Mouse (Mus musculus) midbrain, embryonic 15.5 days (tissue): ENCODE data around the gene Plpp7. TPM values are rescaled to one million over a fixed set of nuclear protein-coding genes. Genes with fewer than 3 reads are reported as not detected.
A peak's percentile ranks its signal among the peaks of the same experiment; 100 is the strongest.

Experiments
- ATAC-seq: fragments of 200-750 bp; cut with Nextera tagmentation; replicated peaks from 2 replicates; pipeline ENCODE4 v1.8.0; 2017; ENCODE audit warnings: moderate TSS enrichment
- H3K27ac ChIP-seq: fragments of 300-500 bp; sonication (generic); 2 replicates; pipeline ENCODE4 v1.5.1; 2015; ENCODE audit warnings: mild to moderate bottlenecking, inconsistent platforms
- H3K27me3 ChIP-seq: fragments of 300-500 bp; sonication (generic); replicated peaks from 2 replicates; pipeline ENCODE4 v1.6.1; 2015; ENCODE audit warnings: inconsistent platforms
- H3K36me3 ChIP-seq: fragments of 300-500 bp; sonication (generic); replicated peaks from 2 replicates; pipeline ENCODE4 v1.6.1; 2015; ENCODE audit warnings: inconsistent platforms
- H3K4me1 ChIP-seq: fragments of 300-500 bp; sonication (generic); 2 replicates; pipeline ENCODE4 v1.6.1; 2015; ENCODE audit warnings: inconsistent platforms
- H3K4me2 ChIP-seq: fragments of 300-500 bp; sonication (generic); 2 replicates; pipeline ENCODE4 v1.6.1; 2015; ENCODE audit warnings: inconsistent platforms, mild to moderate bottlenecking, moderate library complexity
- H3K4me3 ChIP-seq: fragments of 300-500 bp; sonication (generic); 2 replicates; pipeline ENCODE4 v1.5.1; 2015; ENCODE audit warnings: mild to moderate bottlenecking, inconsistent platforms
- H3K9ac ChIP-seq: fragments of 300-500 bp; sonication (generic); 2 replicates; pipeline ENCODE4 v1.6.1; 2015; ENCODE audit warnings: mild to moderate bottlenecking, inconsistent platforms
- H3K9me3 ChIP-seq: fragments of 300-500 bp; sonication (generic); 2 replicates; pipeline ENCODE4 v1.6.1; 2016; ENCODE audit warnings: inconsistent platforms
- WGBS: fragments of 180-500 bp; shearing (Covaris S2); methylation state at CpG from one replicate; pipeline ENCODE4 v1.1.7; 2015; ENCODE audit warnings: mixed read lengths; 5-methylcytosine and 5-hydroxymethylcytosine counted together
- polyA plus RNA-seq: library from polyadenylated mRNA; unstranded; fragments of >200 nt; fragmentation: Nextera tagmentation; extraction: Ambion mirVana; gene quantifications from 2 replicates; pipeline ENCODE4 v1.2.1, GENCODE M21; 2015

Gene Plpp7
- polyA plus RNA-seq, result 25.7 and 26.7 TPM in 2 replicates

DNA sequence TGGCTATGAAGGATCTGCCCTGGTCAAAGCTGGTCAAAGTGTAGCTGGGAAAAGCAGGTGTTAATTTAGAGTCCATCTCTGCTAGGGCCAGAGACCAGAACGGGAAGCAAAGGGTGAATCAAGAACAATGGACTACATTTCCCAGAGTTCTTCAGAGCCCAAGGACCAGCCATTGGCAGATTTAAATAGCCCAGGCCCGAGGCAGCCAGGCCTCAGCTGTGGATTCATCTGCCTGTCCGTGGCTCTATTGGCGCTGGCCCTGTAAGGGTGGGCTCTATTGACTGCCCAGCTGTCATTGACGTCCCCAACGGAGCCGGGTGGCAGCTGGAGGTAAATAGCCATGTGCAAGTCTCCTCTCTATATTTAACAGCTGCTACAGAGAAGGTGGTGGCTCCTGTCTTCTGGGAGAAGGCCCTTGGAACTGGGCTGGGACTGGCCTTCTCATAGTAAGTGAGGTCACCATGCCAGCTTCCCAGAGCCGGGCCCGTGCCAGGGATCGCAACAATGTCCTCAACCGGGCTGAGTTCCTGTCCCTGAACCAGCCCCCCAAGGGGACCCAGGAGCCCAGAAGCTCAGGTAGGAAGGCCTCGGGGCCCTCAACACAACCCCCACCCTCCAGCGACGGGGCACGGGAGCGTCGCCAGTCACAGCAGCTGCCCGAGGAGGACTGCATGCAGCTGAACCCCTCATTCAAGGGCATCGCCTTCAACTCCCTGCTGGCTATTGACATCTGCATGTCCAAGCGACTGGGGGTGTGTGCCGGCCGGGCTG, at the start of gene Plpp7:
Plpp7 (plus strand) TSS at position 178 of the 771 bp plus-strand sequence.
- peak; percentile 95 for ATAC-seq
- Histone ChIP-seq H3K27me3 (no peaks in the 10 kb centered on the region), H3K9ac (peak within 1 kb of the TSS; percentile 70), H3K9me3 (no peaks in the 10 kb centered on the region), H3K4me1 (peaks cover 21% of the 10 kb centered on the region), H3K4me3 (peak within 1 kb of the TSS; percentile 56), H3K4me2 (peak within 1 kb of the TSS; percentile 87), H3K27ac (peak within 1 kb of the TSS; percentile 75), H3K36me3 (no peaks in the 10 kb centered on the region)
- 35% methylated on average over 22 of the region's 22 CpGs for WGBS

DNA sequence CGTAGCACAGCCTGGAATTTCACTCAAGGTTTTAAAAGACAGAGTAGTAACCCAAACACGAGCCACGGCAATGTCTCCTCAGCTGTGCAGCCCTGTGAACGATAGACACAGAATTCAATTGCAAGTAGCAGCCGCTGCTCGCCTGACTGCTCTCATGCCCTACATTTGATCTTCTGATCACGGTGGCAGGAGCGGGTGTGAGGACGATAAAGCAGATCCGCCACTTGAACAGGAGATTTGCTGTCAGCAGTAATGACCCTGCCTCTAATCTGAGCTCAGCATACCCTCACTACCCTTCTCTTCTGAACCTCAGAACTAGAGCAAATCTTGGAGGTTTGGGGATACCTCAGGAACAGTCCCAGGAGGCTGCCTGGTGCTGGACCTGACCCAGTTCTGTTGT, 49.3 kb upstream of the Plpp7 start:
- Histone ChIP-seq H3K4me2 (no peak overlapping the region), H3K9me3 (no peaks in the 10 kb centered on the region), H3K4me3 (no peak overlapping the region), H3K9ac (no peak overlapping the region), H3K4me1 (no peaks in the 10 kb centered on the region), H3K27ac (no peak overlapping the region), H3K36me3 (peaks cover 34% of the 10 kb centered on the region), H3K27me3 (no peaks in the 10 kb centered on the region)
- ATAC-seq, result no peak
- 88% methylated on average over 10 of the region's 10 CpGs for WGBS

GRCm38 (mm10) chr2:32047323-32047722, 48.0 kb upstream of the Plpp7 start:
- ATAC-seq, result no peak
- Histone ChIP-seq H3K9me3 (no peaks in the 10 kb centered on the region), H3K4me1 (no peaks in the 10 kb centered on the region), H3K27ac (no peak overlapping the region), H3K36me3 (peaks cover 41% of the 10 kb centered on the region), H3K9ac (no peak overlapping the region), H3K4me3 (no peak overlapping the region), H3K4me2 (no peak overlapping the region), H3K27me3 (no peaks in the 10 kb centered on the region)
- WGBS, result 92% methylated on average over 10 of the region's 10 CpGs

DNA sequence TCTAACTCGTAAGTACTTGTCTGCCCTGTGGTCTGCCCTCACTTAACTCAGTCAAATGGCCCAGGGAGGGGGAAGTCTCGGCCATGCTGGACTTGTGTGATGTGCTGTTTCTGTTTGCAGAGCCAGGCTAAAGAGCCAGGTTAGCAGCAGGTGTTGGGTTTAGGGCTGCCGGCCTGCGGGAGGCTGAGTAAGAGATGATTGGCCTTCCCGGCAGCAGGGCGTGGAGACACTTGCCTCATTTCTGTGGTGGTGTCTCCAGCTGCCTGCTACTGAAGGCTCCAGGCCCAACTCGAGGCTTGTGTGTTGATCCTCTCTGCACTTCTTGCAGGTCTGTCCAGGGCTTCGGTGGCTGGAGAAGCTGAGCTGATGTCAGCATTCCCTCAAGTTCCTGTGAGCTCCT, 43.5 kb upstream of the Plpp7 start:
- WGBS, result 92% methylated on average over 8 of the region's 8 CpGs
- no peaks in the 10 kb centered on the region for H3K4me1 ChIP-seq
- no peak overlapping the region for H3K4me2 ChIP-seq
- H3K27me3 ChIP-seq, result no peaks in the 10 kb centered on the region; the same call in 1 of the 2 replicates
- peaks cover 31% of the 10 kb centered on the region; the same call in 1 of the 2 replicates for H3K36me3 ChIP-seq
- no peak for ATAC-seq
- no peaks in the 10 kb centered on the region for H3K9me3 ChIP-seq
- no peak overlapping the region for H3K9ac ChIP-seq
- no peak overlapping the region for H3K4me3 ChIP-seq
- H3K27ac ChIP-seq, result no peak overlapping the region

GRCm38 (mm10) chr2:32052418-32052817, 42.9 kb upstream of the Plpp7 start:
- H3K4me2 ChIP-seq, result no peak overlapping the region
- no peaks in the 10 kb centered on the region for H3K4me1 ChIP-seq
- H3K27ac ChIP-seq, result no peak overlapping the region
- no peak overlapping the region for H3K4me3 ChIP-seq
- no peaks in the 10 kb centered on the region for H3K9me3 ChIP-seq
- peaks cover 25% of the 10 kb centered on the region; the same call in 1 of the 2 replicates for H3K36me3 ChIP-seq
- no peaks in the 10 kb centered on the region; the same call in none of the 2 replicates for H3K27me3 ChIP-seq
- H3K9ac ChIP-seq, result no peak overlapping the region
- no peak for ATAC-seq
- 95% methylated on average over 7 of the region's 7 CpGs for WGBS

- Histone ChIP-seq H3K9me3 (no peaks in the 10 kb centered on the region), H3K9ac (no peak overlapping the region), H3K4me2 (no peak overlapping the region), H3K36me3 (peaks cover 17% of the 10 kb centered on the region; the same call in 1 of the 2 replicates), H3K4me3 (no peak overlapping the region), H3K27me3 (no peaks in the 10 kb centered on the region; the same call in none of the 2 replicates), H3K4me1 (no peaks in the 10 kb centered on the region), H3K27ac (no peak overlapping the region)
- no peak for ATAC-seq
- WGBS, result 44% methylated on average over 7 of the region's 7 CpGs
Observed at GRCm38 (mm10) chr2:32055357-32055965, 39.9 kb upstream of the Plpp7 start.

DNA sequence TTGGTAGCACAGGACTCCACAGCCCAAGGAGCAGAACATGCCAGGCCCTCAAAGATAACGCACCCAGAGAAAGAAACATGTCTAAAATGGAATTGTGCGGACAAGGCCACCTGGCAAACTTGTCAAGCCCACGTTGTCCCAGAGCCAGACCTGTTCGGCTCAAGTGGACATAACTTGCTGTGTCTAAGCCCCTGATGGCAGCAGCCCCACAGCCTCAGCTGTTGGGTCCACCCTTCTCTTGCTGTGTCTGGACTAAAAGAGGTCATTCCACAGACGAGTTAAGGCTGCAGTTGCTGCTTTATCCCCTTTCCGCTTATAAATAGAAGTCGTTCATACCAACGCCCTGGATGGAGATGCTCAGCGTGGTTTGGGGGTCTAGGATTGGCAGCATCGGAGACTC, 38.8 kb upstream of the Plpp7 start:
- Histone ChIP-seq H3K4me1 (no peaks in the 10 kb centered on the region), H3K9me3 (no peaks in the 10 kb centered on the region), H3K4me3 (no peak overlapping the region), H3K27me3 (no peaks in the 10 kb centered on the region; the same call in none of the 2 replicates), H3K36me3 (peaks cover 16% of the 10 kb centered on the region; the same call in 1 of the 2 replicates), H3K9ac (no peak overlapping the region), H3K4me2 (no peak overlapping the region), H3K27ac (no peak overlapping the region)
- no peak for ATAC-seq
- WGBS, result 90% methylated on average over 10 of the region's 10 CpGs

DNA sequence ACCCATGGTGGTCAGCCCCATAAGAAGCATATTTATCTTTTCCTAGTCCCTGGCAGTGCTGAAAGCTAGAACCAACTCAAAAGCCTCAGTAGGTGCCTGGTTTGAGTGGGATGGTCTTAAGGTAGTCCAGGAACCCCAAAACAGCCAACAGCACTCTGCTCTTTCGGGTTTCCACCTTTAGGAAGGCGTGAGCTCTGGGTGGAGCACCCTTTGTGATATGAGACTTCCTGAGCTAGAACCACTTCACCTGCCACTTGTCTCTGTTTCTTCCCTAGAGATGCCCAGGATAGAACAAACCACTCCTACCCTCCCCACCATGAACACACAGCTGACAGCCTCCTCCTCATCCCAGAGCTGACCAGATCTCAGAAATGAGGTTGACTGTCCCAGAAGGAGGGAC, 38.0 kb upstream of the Plpp7 start:
- Histone ChIP-seq H3K9me3 (no peaks in the 10 kb centered on the region), H3K4me3 (no peak overlapping the region), H3K4me1 (no peaks in the 10 kb centered on the region), H3K9ac (no peak overlapping the region), H3K27me3 (no peaks in the 10 kb centered on the region; the same call in none of the 2 replicates), H3K27ac (no peak overlapping the region), H3K36me3 (peaks cover 8% of the 10 kb centered on the region; the same call in 1 of the 2 replicates), H3K4me2 (no peak overlapping the region)
- WGBS, result 80% methylated on average over 2 of the region's 2 CpGs
- ATAC-seq, result no peak

GRCm38 (mm10) chr2:32057794-32058193, 37.5 kb upstream of the Plpp7 start:
- H3K4me1 ChIP-seq, result no peaks in the 10 kb centered on the region
- no peaks in the 10 kb centered on the region for H3K9me3 ChIP-seq
- no peak overlapping the region for H3K9ac ChIP-seq
- 0 out of 2 replicates have a peak, but pooled peaks cover 5% of the 10 kb centered on the region for H3K36me3 ChIP-seq
- no peak overlapping the region for H3K4me3 ChIP-seq
- H3K27ac ChIP-seq, result no peak overlapping the region
- WGBS, result 78% methylated on average over 4 of the region's 4 CpGs
- ATAC-seq, result no peak
- H3K27me3 ChIP-seq, result no peaks in the 10 kb centered on the region; the same call in none of the 2 replicates
- no peak overlapping the region for H3K4me2 ChIP-seq

DNA sequence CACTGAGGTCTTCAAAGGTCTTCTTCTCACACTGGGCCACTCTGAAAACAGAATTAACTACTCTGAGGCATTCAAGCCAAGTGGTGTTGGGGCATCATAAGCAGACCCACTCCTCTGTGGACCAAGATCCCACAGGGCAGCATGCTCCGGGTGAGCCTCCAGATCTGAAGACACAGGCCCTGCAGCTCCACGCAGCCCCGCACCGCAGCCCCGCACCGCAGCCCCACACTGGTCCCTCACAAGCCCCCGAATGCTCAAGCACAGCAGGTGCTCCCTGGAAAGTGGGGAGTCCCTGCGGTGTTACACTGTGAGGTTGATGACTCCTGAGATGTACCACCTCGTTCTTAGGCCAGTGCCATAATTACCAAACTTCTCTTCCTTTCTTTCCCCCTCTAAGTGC, 37.1 kb upstream of the Plpp7 start:
- H3K9ac ChIP-seq, result no peak overlapping the region
- no peaks in the 10 kb centered on the region for H3K4me1 ChIP-seq
- 0 out of 2 replicates have a peak, but pooled peaks cover 5% of the 10 kb centered on the region for H3K36me3 ChIP-seq
- no peaks in the 10 kb centered on the region for H3K9me3 ChIP-seq
- no peak for ATAC-seq
- 73% methylated on average over 9 of the region's 9 CpGs for WGBS
- no peak overlapping the region for H3K4me3 ChIP-seq
- no peaks in the 10 kb centered on the region; the same call in none of the 2 replicates for H3K27me3 ChIP-seq
- no peak overlapping the region for H3K27ac ChIP-seq
- H3K4me2 ChIP-seq, result no peak overlapping the region

DNA sequence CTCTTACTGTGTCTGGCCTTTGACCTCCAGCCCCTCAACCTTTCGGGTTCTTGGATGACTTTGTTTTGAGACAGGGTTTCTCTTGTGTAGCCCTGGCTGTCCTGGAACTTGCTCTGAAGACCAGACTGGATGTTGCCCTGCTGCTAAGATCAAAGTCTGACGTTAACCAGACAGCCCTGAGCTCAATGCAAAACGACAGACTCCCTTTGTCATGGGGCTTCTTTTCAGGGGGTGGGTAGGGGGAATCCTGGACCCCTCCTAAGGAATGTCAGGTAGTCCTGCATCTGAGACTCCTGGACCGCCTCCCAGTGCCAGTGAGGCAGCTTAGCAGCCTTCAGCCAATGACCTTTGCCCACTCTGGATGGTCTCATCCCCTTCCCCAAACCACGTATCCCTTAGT, 36.6 kb upstream of the Plpp7 start:
- 0 out of 2 replicates have a peak, but pooled peaks cover 2% of the 10 kb centered on the region for H3K36me3 ChIP-seq
- 42% methylated on average over 5 of the region's 5 CpGs for WGBS
- H3K4me3 ChIP-seq, result no peak overlapping the region
- no peaks in the 10 kb centered on the region for H3K4me1 ChIP-seq
- H3K9ac ChIP-seq, result no peak overlapping the region
- no peaks in the 10 kb centered on the region; the same call in none of the 2 replicates for H3K27me3 ChIP-seq
- no peaks in the 10 kb centered on the region for H3K9me3 ChIP-seq
- H3K4me2 ChIP-seq, result no peak overlapping the region
- ATAC-seq, result no peak
- no peak overlapping the region for H3K27ac ChIP-seq

GRCm38 (mm10) chr2:32059613-32060012, 35.7 kb upstream of the Plpp7 start:
- H3K4me3 ChIP-seq, result no peak overlapping the region
- no peak overlapping the region for H3K27ac ChIP-seq
- WGBS, result 85% methylated on average over 6 of the region's 6 CpGs
- no peaks in the 10 kb centered on the region for H3K4me1 ChIP-seq
- H3K36me3 ChIP-seq, result no peaks in the 10 kb centered on the region
- H3K9ac ChIP-seq, result no peak overlapping the region
- no peak for ATAC-seq
- no peak overlapping the region for H3K4me2 ChIP-seq
- H3K27me3 ChIP-seq, result no peaks in the 10 kb centered on the region; the same call in none of the 2 replicates
- H3K9me3 ChIP-seq, result no peaks in the 10 kb centered on the region
